Mouse (Mus musculus) layer of hippocampus, adult 2 months (tissue): ENCODE data around the gene Erv3. TPM values are rescaled to one million over a fixed set of nuclear protein-coding genes. Genes with fewer than 3 reads are reported as not detected.

ENCODE experiments used
- DNase-seq, 2 experiments: peaks; one replicate each; pipeline ENCODE4 v3.0.0; 2022; ENCODE audit warnings: low spot score in 2 of 2
- H3K27ac ChIP-seq: fragments of 200-600 bp; 2 replicates; pipeline ENCODE4 v1.8.1; 2022
- H3K4me3 ChIP-seq: fragments of 200-600 bp; 2 replicates; pipeline ENCODE4 v1.8.1; 2022; ENCODE audit warnings: mild to moderate bottlenecking
- CTCF ChIP-seq: fragments of 200-600 bp; conservative IDR thresholded peaks from 2 replicates; pipeline ENCODE4 v1.8.1; 2022; ENCODE audit warnings: antibody characterized with exemption, mild to moderate bottlenecking, moderate library complexity
- total RNA-seq, 2 experiments: library from RNA; stranded (reverse); gene quantifications; 2 replicates each; pipeline ENCODE4 v1.2.3; 2021

Erv3 gene
- total RNA-seq, 2 experiments from 2014 or later = 0.12 TPM; not detected in 1

DNA sequence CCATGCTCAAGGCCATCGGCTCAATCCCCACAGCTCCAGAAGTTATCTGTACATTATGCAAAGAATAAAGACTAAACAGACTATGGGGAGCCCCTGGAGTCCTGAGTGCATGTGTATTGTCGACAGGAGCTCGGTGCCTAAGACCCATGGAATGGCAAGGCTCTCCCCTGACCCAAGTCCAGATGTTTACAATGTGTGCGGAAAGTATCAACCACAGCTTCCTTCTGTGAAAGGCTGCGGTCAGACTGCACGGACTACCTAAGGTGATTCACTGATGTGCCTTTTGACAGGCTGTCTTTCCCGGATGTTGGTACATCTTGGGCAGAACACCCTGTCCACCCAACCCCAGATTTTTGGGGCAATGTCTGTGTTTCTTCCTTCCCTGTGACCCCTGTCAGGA is 28.7 kb upstream of the Erv3 start:
- no peak for TF ChIP-seq CTCF
- Histone ChIP-seq H3K27ac (no peak overlapping the region), H3K4me3 (no peak overlapping the region)
- no peak for DNase-seq

DNA sequence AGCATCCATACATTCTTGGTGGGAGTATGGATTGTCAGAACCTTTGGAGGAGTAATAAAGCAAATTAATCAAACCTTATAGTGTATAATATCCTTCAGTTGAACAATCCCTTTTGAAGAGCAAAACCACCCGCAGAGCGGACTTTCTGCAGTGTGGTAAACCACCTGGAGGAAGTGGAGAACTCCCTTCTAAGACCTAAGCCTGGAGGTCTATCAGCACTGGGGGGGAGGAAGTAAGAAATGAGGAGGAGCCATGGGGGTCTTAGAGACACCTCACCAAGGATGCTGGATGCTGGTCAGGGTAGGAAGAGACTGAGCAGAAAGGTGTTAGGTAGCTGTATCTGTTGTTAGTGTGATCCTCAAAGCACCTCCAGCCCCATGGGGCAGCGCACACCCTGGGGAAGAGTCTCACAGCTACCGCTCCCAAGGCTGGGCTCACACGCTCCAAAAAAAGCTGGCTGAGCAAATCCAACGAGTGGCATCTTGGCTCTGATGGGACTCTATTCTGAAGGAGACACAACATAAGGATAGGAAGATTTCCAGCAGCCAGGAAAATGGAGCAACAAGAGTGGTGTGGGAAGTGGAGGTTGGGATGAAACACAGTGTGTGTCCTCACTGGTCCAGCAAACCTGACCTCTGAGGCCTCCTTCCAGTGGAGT is 27.1 kb upstream of the Erv3 start:
- Histone ChIP-seq H3K27ac (no peak overlapping the region), H3K4me3 (no peak overlapping the region)
- TF ChIP-seq CTCF = no peak
- DNase-seq = no peak

DNA sequence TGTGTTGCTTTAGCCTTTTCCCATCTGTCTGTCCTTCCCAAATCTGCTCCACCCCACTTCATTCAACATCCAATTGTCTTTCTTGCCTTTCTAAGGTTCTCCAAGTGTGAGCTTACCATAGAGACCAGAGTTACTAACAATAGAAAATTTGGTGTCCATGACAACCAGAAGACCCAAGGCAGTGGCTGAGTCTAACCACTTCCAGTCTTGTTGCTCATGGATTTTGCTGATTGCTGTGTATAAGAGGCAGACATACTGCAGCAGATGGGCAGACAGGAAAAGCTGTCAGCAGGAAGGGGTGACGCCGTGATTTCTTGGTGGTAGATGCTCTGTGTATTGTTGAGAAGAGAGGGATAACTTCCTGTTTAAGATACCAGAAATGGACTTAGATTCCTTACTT is 23.6 kb upstream of the Erv3 start:
- DNase-seq = peak; percentile 48 to 82
- no peak for TF ChIP-seq CTCF
- no peak overlapping the region for H3K4me3 ChIP-seq
- peak overlapping the region; percentile 87 for H3K27ac ChIP-seq

DNA sequence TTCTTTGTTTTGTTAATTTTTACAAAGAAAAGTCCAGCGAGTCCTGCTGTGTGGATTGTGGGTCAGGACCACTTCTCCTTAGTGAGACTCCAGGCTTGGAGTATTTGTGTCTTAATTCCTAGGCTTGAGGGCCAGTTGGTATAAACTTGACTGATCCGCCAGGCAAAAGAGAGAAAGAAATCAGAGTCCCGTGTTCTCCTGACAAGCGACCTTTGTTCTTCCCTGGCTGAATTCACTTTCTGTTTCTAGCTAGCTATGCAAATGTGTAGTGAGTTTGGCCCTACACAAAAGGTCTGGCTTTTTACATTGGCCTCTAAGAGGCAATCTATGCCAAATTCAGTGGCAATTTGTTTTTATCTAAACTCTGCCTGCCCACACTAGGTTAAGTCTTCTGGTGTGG is 22.2 kb upstream of the Erv3 start:
- TF ChIP-seq CTCF = no peak
- H3K27ac ChIP-seq = peak overlapping the region; percentile 87

DNA sequence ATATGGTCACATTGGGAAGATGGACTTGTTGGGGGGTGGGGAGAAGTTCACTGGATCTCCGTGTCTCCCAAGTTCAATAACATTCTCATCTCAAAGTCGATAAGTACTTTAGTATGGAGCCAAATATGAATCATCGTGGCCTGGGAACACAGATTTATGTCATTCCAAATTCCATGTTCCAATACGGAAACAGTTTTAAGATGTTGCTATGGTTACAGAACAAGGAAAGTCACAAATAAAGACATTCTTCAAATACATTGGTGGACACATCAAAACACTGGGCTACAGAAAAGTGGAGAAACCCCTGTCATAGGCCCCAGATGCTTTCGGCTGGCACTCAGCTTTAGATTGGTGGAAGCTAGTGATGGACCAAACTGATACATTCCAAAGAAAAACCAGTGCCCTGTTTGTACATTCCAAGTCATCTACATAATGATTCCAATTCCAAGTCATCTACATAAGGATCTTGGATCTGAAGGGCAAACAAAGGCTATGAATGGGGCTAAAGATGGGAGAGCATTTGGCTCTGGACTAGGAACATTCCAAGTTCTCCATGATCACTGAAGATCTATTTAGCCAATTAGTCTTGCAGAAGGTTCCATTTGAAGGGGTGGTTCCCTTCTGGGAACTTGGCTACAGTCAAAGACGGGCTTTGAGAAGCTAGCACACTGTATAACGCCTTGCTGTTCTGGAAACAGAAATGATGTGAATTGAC is 17.2 kb upstream of the Erv3 start:
- no peak overlapping the region for H3K4me3 ChIP-seq
- no peak for TF ChIP-seq CTCF
- H3K27ac ChIP-seq = peak overlapping the region; percentile 43; the same call in 1 of the 2 replicates
- DNase-seq = no peak

More for the DNA sequence above, 22.2 kb upstream of the Erv3 start:
- no peak for DNase-seq
- no peak overlapping the region for H3K4me3 ChIP-seq

DNA sequence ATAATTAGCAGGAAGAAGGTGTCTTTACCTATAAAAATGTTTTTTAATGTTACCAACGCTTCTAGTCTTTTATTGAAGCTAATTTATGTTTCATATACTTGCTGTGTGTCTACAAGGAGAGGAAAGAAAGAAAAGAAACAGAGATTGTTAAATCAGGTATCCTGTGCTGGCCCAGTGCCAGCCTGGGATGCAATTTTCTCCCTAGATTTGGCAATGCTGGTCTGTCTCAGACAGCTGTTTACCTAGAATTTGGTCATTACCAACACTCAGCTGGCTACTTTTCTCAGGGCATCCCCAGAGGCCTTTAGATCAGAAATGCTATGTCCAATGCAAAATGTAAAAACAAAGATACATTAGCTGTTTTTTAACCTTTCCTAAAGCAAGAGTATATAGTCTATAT is 13.8 kb upstream of the Erv3 start:
- TF ChIP-seq CTCF = no peak
- DNase-seq = no peak
- Histone ChIP-seq H3K27ac (no peak overlapping the region), H3K4me3 (no peak overlapping the region)

DNA sequence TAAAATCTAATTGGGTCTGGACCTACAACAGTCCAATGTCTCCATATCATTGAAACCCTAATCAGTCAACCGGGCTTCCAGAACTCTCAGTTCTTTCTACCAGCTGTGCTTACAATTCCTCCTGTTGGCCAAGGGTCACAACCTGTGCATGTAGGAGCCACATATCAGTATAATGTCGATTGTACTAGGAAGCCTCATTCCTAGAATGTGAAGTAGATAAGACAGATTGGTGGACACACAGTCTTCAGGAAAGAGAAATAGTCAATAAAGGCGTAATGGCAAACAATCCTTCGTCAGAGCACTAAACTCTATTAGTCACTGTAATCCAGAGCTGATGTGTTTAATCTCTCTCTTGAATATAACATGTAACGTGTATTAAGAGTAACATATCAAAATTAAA is 9.4 kb upstream of the Erv3 start:
- Histone ChIP-seq H3K27ac (no peak overlapping the region), H3K4me3 (no peak overlapping the region)
- TF ChIP-seq CTCF = no peak
- DNase-seq = no peak

DNA sequence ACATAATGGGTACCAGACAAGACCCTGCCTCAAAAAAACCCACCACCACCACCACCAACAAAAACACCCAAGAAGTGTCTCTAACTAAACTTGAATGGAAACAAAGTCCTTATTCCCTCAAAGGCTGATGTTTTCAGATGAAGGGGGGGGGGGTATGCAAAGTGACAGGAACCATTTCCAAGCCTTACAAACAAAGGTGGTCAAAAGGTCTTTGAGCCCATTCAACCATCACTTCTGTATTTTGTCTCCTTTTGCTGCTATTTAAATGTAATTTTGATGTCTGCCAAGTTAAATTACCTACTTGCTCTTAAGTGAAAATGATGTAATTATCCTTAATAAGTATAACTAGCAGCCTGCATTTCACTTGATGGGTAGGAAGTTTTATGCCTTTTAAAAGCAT is 7.1 kb upstream of the Erv3 start:
- DNase-seq = no peak
- no peak overlapping the region for H3K4me3 ChIP-seq
- TF ChIP-seq CTCF = no peak
- peak overlapping the region; percentile 60; the same call in 1 of the 2 replicates for H3K27ac ChIP-seq

DNA sequence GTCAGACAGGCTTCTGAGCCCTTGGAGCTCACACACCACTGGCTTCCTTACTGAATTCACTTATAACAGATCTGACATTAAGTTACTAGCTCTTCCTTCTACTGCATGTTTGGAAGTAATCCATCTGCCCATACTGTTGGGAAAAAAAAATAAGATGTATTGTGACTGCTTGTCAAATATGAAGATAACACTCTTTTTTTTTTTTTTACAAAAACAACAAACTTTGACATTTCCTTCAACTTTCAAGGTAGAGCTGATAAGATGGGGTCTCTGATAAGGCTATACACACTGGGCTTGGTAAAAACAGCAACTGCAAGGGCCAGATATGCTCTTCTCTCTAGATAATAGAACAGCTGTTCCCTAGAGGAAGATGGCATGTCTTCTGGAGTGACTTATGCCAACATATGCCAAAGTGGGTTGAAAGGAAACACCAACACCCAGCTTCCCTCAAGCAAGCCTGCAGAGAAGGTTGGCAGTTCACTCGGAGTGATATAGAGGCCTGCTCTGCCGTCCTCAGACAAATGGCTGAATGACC is 4.8 kb upstream of the Erv3 start:
- H3K27ac ChIP-seq = peak overlapping the region; percentile 89

DNA sequence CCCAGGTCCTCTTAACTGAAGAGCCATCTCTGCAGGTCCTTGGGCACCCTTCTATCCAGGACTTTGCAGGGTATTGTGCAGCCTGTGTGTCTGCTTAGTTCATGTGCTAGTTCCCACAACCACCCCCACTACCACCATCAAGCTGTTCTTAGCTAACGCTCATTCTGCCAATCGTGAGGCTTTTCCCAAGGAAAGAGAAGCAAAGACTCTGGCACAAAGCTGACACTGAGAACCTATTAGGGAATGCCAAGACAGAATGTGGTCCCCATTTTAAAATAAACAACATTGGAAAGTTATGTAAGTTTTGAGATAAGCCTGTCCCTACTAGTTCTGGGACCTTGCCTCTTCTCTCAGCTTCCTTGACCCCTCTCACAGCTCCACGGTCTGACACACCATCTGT is 3.9 kb upstream of the Erv3 start:
- TF ChIP-seq CTCF = no peak
- Histone ChIP-seq H3K4me3 (no peak overlapping the region), H3K27ac (peak overlapping the region; percentile 89)
- DNase-seq = peak in 1 of 2 experiments; percentile 55

More for the DNA sequence above, 4.8 kb upstream of the Erv3 start:
- H3K4me3 ChIP-seq = no peak overlapping the region
- no peak for TF ChIP-seq CTCF
- DNase-seq = no peak

DNA sequence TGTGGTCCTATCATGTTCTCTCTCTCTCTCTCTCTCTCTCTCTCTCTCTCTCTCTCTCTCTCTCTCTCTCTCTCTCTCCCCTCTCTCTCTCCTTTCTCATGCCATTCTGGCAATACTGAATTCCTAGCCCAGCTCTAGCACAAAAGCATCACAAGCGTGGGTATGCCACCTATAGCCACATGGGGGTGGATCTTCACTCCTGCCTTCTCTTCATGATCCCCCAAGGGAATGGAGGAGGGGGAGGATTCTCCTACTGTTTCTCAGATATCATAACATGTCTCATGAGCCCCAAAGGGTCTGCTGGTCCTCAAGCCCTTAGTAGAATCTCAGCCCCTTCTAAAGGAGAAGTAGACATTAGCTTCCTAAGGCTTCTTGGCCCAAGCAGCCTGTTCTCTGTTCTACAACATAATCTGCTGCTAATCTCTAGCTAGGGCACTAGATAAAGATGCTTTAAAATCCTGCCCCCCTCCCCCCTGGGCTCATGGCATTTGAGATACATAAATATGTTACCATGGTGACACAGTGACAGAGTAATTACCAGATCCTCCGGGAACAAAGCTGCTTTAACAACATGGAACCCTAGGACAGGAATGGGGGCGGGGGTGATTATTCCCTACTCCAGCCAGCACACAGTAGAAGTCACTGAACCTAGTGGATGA is 3.2 kb upstream of the Erv3 start:
- DNase-seq = no peak
- H3K27ac ChIP-seq = peak overlapping the region; percentile 89

DNA sequence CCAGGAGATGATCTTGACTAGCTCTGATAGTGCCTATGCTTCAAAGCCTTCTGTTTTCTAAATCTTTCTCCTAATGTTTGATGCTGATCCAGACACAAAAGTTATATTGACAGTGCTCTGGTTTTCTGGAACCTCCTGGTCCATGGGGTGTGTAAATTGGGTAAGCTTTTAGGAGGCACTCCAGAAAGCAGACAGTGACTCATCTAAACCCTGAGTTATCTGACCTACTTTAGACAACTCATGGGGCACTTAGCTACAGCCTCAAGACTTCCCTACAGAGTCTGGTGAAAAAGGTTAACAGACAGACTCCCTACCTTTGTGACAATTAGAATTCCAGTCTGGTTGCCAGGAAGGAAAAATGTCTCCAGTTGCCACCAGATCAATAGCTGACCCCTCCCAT is 1.7 kb downstream of the Erv3 start:
- no peak for TF ChIP-seq CTCF
- H3K27ac ChIP-seq = peak overlapping the region; percentile 73; the same call in 1 of the 2 replicates
- no peak overlapping the region for H3K4me3 ChIP-seq
- DNase-seq = no peak

More for the DNA sequence above, 3.2 kb upstream of the Erv3 start:
- H3K4me3 ChIP-seq = no peak overlapping the region
- TF ChIP-seq CTCF = 0 out of 2 replicates have a peak, but pooled peaks have one; percentile 24

DNA sequence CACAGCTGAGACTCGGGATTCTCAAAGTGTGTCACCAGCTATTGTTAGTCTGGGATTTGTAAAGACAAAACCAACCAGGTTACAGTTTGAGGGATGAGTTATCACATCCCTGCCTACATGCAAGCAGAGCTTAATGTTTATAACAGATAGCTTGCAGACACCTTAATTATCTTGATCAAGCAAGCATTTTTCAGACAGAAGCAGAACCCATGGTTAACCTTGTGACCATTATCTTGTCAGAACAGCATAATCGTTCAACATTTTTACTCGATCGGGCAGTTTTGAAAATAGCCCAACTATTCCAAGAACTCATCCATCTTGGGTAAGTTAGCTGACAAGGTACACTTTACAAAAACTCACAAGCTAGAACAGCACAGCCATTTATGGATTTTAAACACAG is 5.8 kb downstream of the Erv3 start:
- Histone ChIP-seq H3K27ac (0 out of 2 replicates have a peak overlapping the region, but pooled peaks have one; percentile 47), H3K4me3 (no peak overlapping the region)
- TF ChIP-seq CTCF = no peak
- DNase-seq = no peak
